Mouse (Mus musculus): ENCODE data around the gene Ccdc86.

DNA sequence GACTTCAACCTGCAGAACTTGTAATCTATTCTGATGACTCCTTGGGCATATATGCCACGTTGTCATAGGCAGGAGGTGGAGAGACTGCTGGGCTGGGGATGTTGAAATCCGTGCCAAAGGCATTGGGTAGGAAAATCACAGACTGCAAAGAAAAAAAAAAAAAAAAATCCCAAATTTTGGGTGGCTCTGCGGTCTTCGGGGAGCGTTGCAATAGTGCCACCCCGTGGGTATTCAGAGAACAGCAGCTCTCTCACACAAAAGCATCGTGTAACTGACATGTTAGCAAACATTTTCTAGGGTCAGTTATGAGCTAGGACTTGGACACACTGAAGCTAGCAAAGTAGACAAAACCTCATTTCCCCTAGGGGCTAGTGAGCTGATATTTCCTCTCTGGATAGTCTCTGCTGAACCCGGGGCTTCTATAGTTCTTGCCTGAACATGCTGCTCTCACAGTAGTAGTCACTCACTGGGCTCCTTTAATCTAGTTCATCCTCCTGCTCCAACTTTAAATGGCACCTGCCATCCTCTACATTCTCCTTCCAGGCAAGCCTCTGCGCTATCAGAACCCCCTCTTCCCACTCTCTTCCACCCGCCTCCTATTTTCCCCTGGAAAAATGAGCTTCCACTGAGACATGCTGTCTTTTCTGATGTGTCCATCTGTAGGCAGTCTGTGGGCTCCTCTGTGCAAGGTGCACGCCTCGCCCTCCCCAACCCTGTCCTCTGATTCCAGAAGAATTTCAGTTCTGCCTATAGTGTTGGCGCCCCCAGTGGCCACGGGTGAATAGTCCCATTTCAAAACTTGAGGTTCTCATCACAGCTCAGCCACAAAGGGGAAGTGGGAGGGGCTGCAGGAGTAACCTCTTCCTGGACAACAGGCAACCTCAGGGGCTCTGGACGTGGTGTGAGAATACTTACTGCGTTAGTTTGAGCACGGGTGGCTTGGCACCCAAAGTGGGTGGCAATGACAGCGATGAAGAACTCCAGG, 30.4 kb upstream of the Ccdc86 start:
- peak; percentile 76 for TF ChIP-seq CTCF (IDR thresholded peaks at IDR 0.05; ENCODE audit: borderline replicate concordance, extremely low read depth, insufficient read depth, insufficient read length)
- no peak for TF ChIP-seq POLR2A (IDR thresholded peaks at IDR 0.05; ENCODE audit: borderline replicate concordance, extremely low read depth, insufficient read depth, insufficient read length, poor library complexity, severe bottlenecking)

Data from brain, embryonic 14.5 days (tissue).